ENCODE assay signal across 13 mouse cellular contexts in genomic region chr1:94581650-94582405, GRCm38 (mm10).
A peak's percentile ranks its signal among the peaks of the same experiment; 100 is the strongest.
DNase-seq lines count a peak whose midpoint lies in the region; ATAC-seq and TF ChIP-seq lines count a peak whose summit lies in the region.
"Had no signal": no experiment of that assay in that cellular context is flagged by ENCODE, and none has a peak within 500 bp of the region (broad histone marks: within the 10 kb centered on the region; RNA-seq: fewer than 3 reads in every experiment).

No protein-coding gene starts in this region.

- TF ChIP-seq POLR2A in kidney, adult 2 months (IDR thresholded peaks at IDR 0.05; ENCODE audit: low read depth, low read length) = no peak
- no peak for TF ChIP-seq POLR2A in MEL (IDR thresholded peaks at IDR 0.05; ENCODE audit: control insufficient read depth in 1 of 2, insufficient read depth in 1 of 2, low read depth in 1 of 2, low read length in 2 of 2, poor library complexity in 1 of 2)

- peaks cover 4% of the 10 kb centered on the region; the same call in 1 of the 2 replicates for H3K9me3 ChIP-seq in kidney, embryonic 14.5 days (ENCODE audit: control insufficient read depth, low read length)
- no peaks in the 10 kb centered on the region for H3K9me3 ChIP-seq in MEL (replicated peaks; ENCODE audit: insufficient read depth, low read length)
- H3K9me3 ChIP-seq in embryonic facial prominence, embryonic 14.5 days (ENCODE audit: control insufficient read depth, low read length) = 0 out of 2 replicates have a peak, but pooled peaks cover 3% of the 10 kb centered on the region
- no peaks in the 10 kb centered on the region for H3K9me3 ChIP-seq in midbrain, embryonic 11.5 days (ENCODE audit: control insufficient read depth, low read length)
- H3K9me3 ChIP-seq in midbrain, embryonic 16.5 days (replicated peaks; ENCODE audit: control insufficient read depth, low read length, poor library complexity, severe bottlenecking) = 0 out of 2 replicates have a peak, but pooled peaks cover 3% of the 10 kb centered on the region
- H3K9me3 ChIP-seq: intestine, embryonic 15.5 days; liver, embryonic 13.5 days had no signal

- 0 out of 2 replicates have a peak, but pooled peaks have one; percentile 35 for ATAC-seq in kidney, embryonic 14.5 days (ENCODE audit: low FRiP score, low TSS enrichment)
- ATAC-seq in embryonic facial prominence, embryonic 14.5 days (ENCODE audit: low read depth) = peak; percentile 76; the same call in 1 of the 2 replicates
- ATAC-seq in midbrain, embryonic 11.5 days (ENCODE audit: low FRiP score) = no peak
- no peak for ATAC-seq in midbrain, embryonic 16.5 days

- H3K27ac ChIP-seq in kidney, embryonic 14.5 days (ENCODE audit: low read depth, low read length) = no peak overlapping the region
- H3K27ac ChIP-seq in kidney, adult 2 months (ENCODE audit: insufficient read depth, low read depth, low read length) = no peak overlapping the region
- no peak overlapping the region for H3K27ac ChIP-seq in MEL (ENCODE audit: control insufficient read depth, low read depth, low read length)
- no peak overlapping the region for H3K27ac ChIP-seq in embryonic facial prominence, embryonic 14.5 days (replicated peaks; ENCODE audit: low read depth, low read length)
- H3K27ac ChIP-seq in midbrain, embryonic 11.5 days (ENCODE audit: low read depth, low read length) = no peak overlapping the region
- H3K27ac ChIP-seq in midbrain, embryonic 16.5 days (ENCODE audit: low read length) = no peak overlapping the region
- H3K27ac ChIP-seq: intestine, embryonic 15.5 days; liver, embryonic 13.5 days had no signal

- H3K36me3 ChIP-seq in kidney, embryonic 14.5 days (ENCODE audit: control insufficient read depth, insufficient read depth, low read length) = no peaks in the 10 kb centered on the region
- no peaks in the 10 kb centered on the region for H3K36me3 ChIP-seq in kidney, adult 2 months (ENCODE audit: control insufficient read depth, insufficient read depth, low read length)
- no peaks in the 10 kb centered on the region for H3K36me3 ChIP-seq in MEL (ENCODE audit: control insufficient read depth in 1 of 2, insufficient read depth in 2 of 2, low read length in 2 of 2)
- H3K36me3 ChIP-seq in embryonic facial prominence, embryonic 14.5 days (ENCODE audit: control insufficient read depth, insufficient read depth, low read length) = no peaks in the 10 kb centered on the region
- H3K36me3 ChIP-seq in midbrain, embryonic 11.5 days (ENCODE audit: control insufficient read depth, insufficient read depth, low read length) = no peaks in the 10 kb centered on the region
- H3K36me3 ChIP-seq in midbrain, embryonic 16.5 days (ENCODE audit: control insufficient read depth, insufficient read depth, low read length) = no peaks in the 10 kb centered on the region
- H3K36me3 ChIP-seq: intestine, embryonic 15.5 days; liver, embryonic 13.5 days had no signal

- no peak for DNase-seq in kidney, adult 2 months
- peak; percentile 67 for DNase-seq in MEL (ENCODE audit: low read depth, low spot score)
- peak; percentile 88 for DNase-seq in embryonic facial prominence, embryonic 14.5 days (ENCODE audit: low spot score)
- DNase-seq in lung, postnatal 10 days = peak; percentile 77
- no peak for DNase-seq in layer of hippocampus, postnatal 25 days (ENCODE audit: extremely low spot score in 1 of 2, low spot score in 1 of 2)
- no peak for DNase-seq in midbrain, embryonic 11.5 days (ENCODE audit: low spot score, missing footprints)
- DNase-seq: cerebellum, adult 9-11 months; heart, adult 11 months; heart, postnatal 36 days; liver, embryonic 13.5 days had no signal

- H3K4me3 ChIP-seq in kidney, embryonic 14.5 days (ENCODE audit: low read length) = no peak overlapping the region
- no peak overlapping the region for H3K4me3 ChIP-seq in kidney, adult 2 months (ENCODE audit: insufficient read depth, low read depth, low read length)
- H3K4me3 ChIP-seq in MEL (ENCODE audit: control insufficient read depth in 1 of 2, insufficient read depth in 1 of 2, low read depth in 2 of 2, low read length in 2 of 2) = no peak overlapping the region
- H3K4me3 ChIP-seq in embryonic facial prominence, embryonic 14.5 days (ENCODE audit: low read depth, low read length) = no peak overlapping the region
- no peak overlapping the region for H3K4me3 ChIP-seq in midbrain, embryonic 11.5 days (ENCODE audit: low read depth, low read length)
- no peak overlapping the region for H3K4me3 ChIP-seq in midbrain, embryonic 16.5 days (ENCODE audit: low read depth, low read length)
- H3K4me3 ChIP-seq: intestine, embryonic 15.5 days; liver, embryonic 13.5 days had no signal

- H3K9ac ChIP-seq in kidney, embryonic 14.5 days (ENCODE audit: low read depth, low read length) = no peak overlapping the region
- H3K9ac ChIP-seq in MEL (ENCODE audit: control insufficient read depth, low read depth, low read length, poor library complexity, severe bottlenecking) = no peak overlapping the region
- H3K9ac ChIP-seq in embryonic facial prominence, embryonic 14.5 days (ENCODE audit: low read depth, low read length) = no peak overlapping the region
- no peak overlapping the region for H3K9ac ChIP-seq in midbrain, embryonic 11.5 days (ENCODE audit: low read length)
- no peak overlapping the region for H3K9ac ChIP-seq in midbrain, embryonic 16.5 days (ENCODE audit: low read depth, low read length)
- H3K9ac ChIP-seq: intestine, embryonic 15.5 days; liver, embryonic 13.5 days had no signal

- 49% methylated on average over 4 of the region's 4 CpGs for WGBS in kidney, embryonic 14.5 days
- WGBS in kidney, adult 2 months = 43% methylated on average over 4 of the region's 4 CpGs
- WGBS in embryonic facial prominence, embryonic 14.5 days = 37% methylated on average over 4 of the region's 4 CpGs
- WGBS in midbrain, embryonic 11.5 days = 78% methylated on average over 4 of the region's 4 CpGs
- 72% methylated on average over 4 of the region's 4 CpGs for WGBS in midbrain, embryonic 16.5 days

- no peaks in the 10 kb centered on the region for H3K79me2 ChIP-seq in MEL (ENCODE audit: control insufficient read depth, insufficient read depth, low read length, poor library complexity)

- no peaks in the 10 kb centered on the region for H3K4me1 ChIP-seq in kidney, embryonic 14.5 days (ENCODE audit: control insufficient read depth, insufficient read depth, low read length)
- H3K4me1 ChIP-seq in kidney, adult 2 months (ENCODE audit: control insufficient read depth, insufficient read depth, low read length) = no peaks in the 10 kb centered on the region
- H3K4me1 ChIP-seq in MEL (ENCODE audit: control insufficient read depth in 1 of 2, insufficient read depth in 2 of 2, low read length in 2 of 2) = peaks cover 0 to 4% of the 10 kb centered on the region in 2 experiments; a peak in 1 of 4 replicates
- no peaks in the 10 kb centered on the region for H3K4me1 ChIP-seq in embryonic facial prominence, embryonic 14.5 days (ENCODE audit: control insufficient read depth, insufficient read depth, low read length)
- no peaks in the 10 kb centered on the region for H3K4me1 ChIP-seq in midbrain, embryonic 11.5 days (ENCODE audit: control insufficient read depth, insufficient read depth, low read length)
- no peaks in the 10 kb centered on the region for H3K4me1 ChIP-seq in midbrain, embryonic 16.5 days (ENCODE audit: control insufficient read depth, insufficient read depth, low read length)
- H3K4me1 ChIP-seq: intestine, embryonic 15.5 days; liver, embryonic 13.5 days had no signal

- no peak for TF ChIP-seq CTCF in kidney, adult 2 months (conservative IDR thresholded peaks at IDR 0.05; ENCODE audit: insufficient read depth, insufficient read length, low read depth, low read length)
- TF ChIP-seq CTCF in MEL (IDR thresholded peaks at IDR 0.05 in 2 of 3, conservative IDR thresholded peaks at IDR 0.05 in 1 of 3; ENCODE audit: control insufficient read depth in 1 of 3, insufficient read depth in 1 of 3, low read depth in 2 of 3, low read length in 3 of 3, poor library complexity in 1 of 3, severe bottlenecking in 1 of 3) = no peak

- no peak for TF ChIP-seq RAD21 in MEL (IDR thresholded peaks at IDR 0.05; ENCODE audit: low read depth, low read length)

- no peaks in the 10 kb centered on the region for H3K27me3 ChIP-seq in kidney, embryonic 14.5 days (ENCODE audit: control insufficient read depth, insufficient read depth, low read length)
- no peaks in the 10 kb centered on the region for H3K27me3 ChIP-seq in kidney, adult 2 months (replicated peaks; ENCODE audit: control insufficient read depth, insufficient read depth, low read length)
- no peaks in the 10 kb centered on the region for H3K27me3 ChIP-seq in MEL (ENCODE audit: control insufficient read depth in 1 of 2, insufficient read depth in 2 of 2, low read length in 2 of 2)
- no peaks in the 10 kb centered on the region for H3K27me3 ChIP-seq in embryonic facial prominence, embryonic 14.5 days (replicated peaks; ENCODE audit: control insufficient read depth, insufficient read depth, low read length)
- H3K27me3 ChIP-seq in midbrain, embryonic 11.5 days (ENCODE audit: control insufficient read depth, insufficient read depth, low read length) = no peaks in the 10 kb centered on the region
- no peaks in the 10 kb centered on the region for H3K27me3 ChIP-seq in midbrain, embryonic 16.5 days (ENCODE audit: control insufficient read depth, insufficient read depth, low read depth, low read length)
- H3K27me3 ChIP-seq: intestine, embryonic 15.5 days; liver, embryonic 13.5 days had no signal

- H3K4me2 ChIP-seq in kidney, embryonic 14.5 days (replicated peaks; ENCODE audit: low read depth, low read length) = no peak overlapping the region
- H3K4me2 ChIP-seq in embryonic facial prominence, embryonic 14.5 days (ENCODE audit: low read depth, low read length) = no peak overlapping the region
- H3K4me2 ChIP-seq in midbrain, embryonic 11.5 days = no peak overlapping the region
- H3K4me2 ChIP-seq in midbrain, embryonic 16.5 days (ENCODE audit: low read length) = no peak overlapping the region
- H3K4me2 ChIP-seq: intestine, embryonic 15.5 days; liver, embryonic 13.5 days had no signal

- peak; percentile 3 to 20; a peak in 2 of 4 replicates for TF ChIP-seq EP300 in MEL (IDR thresholded peaks at IDR 0.05; ENCODE audit: low read depth in 1 of 2, low read length in 2 of 2)

TF ChIP-seq in MEL, 35 proteins besides CTCF, POLR2A, EP300 and RAD21:
- no peak for TF ChIP-seq GABPA (IDR thresholded peaks at IDR 0.05; ENCODE audit: low read depth, low read length)
- 0 out of 2 replicates have a peak, but pooled peaks have one; percentile 8 for TF ChIP-seq MEF2A (IDR thresholded peaks at IDR 0.05; ENCODE audit: extremely low read depth, insufficient replicate concordance, low read depth, low read length, poor library complexity, severe bottlenecking)
- peak; percentile 50; the same call in 1 of the 2 replicates for TF ChIP-seq ETS1 (IDR thresholded peaks at IDR 0.05; ENCODE audit: low read depth, low read length)

Comparison
In these comparisons a context has a peak if more than half of its experiments do, and no peak if none do; other contexts are left out.
1. ATAC-seq: peak in kidney, embryonic 14.5 days (single experiment) and embryonic facial prominence, embryonic 14.5 days (single experiment); none in midbrain, embryonic 11.5 days (single experiment) and midbrain, embryonic 16.5 days (single experiment).
2. DNase-seq: peak in MEL (single experiment), embryonic facial prominence, embryonic 14.5 days (single experiment) and lung, postnatal 10 days (single experiment); none in kidney, adult 2 months (single experiment), layer of hippocampus, postnatal 25 days (0 of 2) and midbrain, embryonic 11.5 days (single experiment).